Mouse (Mus musculus) Patski (cell line): ENCODE data around the gene Eid2. TPM values are rescaled to one million over a fixed set of nuclear protein-coding genes. Genes with fewer than 3 reads are reported as not detected.

Experiments
- ATAC-seq: fragments of 100-300 bp; one replicate; pipeline ENCODE4 v1.8.0; 2021
- CTCF ChIA-PET: fragments of 350-600 bp; sonication (Branson Sonifier 250); formaldehyde crosslinking; loops from one replicate; lab custom pipeline; 2022; ENCODE audit warnings: inconsistent platforms; lab: Charles Lee
- POLR2A ChIA-PET: fragments of 350-600 bp; sonication (Branson Sonifier 250); formaldehyde crosslinking; loops from one replicate; lab custom pipeline; 2022; ENCODE audit warnings: antibody characterized with exemption, inconsistent platforms; lab: Charles Lee
- DNase-seq: peaks from one replicate; pipeline ENCODE4 v3.0.0-alpha.2; 2011; ENCODE audit warnings: low read depth, low spot score
- H3K27me3 ChIP-seq: fragments of 371-371 bp; one replicate; pipeline ENCODE4 v1.5.1; 2021
- CTCF ChIP-seq: fragments of 100-300 bp; IDR thresholded peaks from one replicate; pipeline ENCODE4 v1.5.1; 2021
- in situ Hi-C: fragments of 300-500 bp; cut with MboI; formaldehyde crosslinking; loops from 3 replicates; pipeline ENCODE4 v1.11.1; 2018; ENCODE audit warnings: low pct_unique_long_range_greater_than_20kb, mixed read lengths
- polyA plus RNA-seq: library from polyadenylated mRNA; unstranded; gene quantifications from one replicate; pipeline ENCODE4 v1.2.3, GENCODE M21; 2021

Gene Eid2
- polyA plus RNA-seq, 1 experiment from 2014 or later = 25.4 TPM

GRCm38 (mm10) chr7:28265391-28265790, 2.3 kb upstream of the Eid2 start:
- H3K27me3 ChIP-seq = no peaks in the 10 kb centered on the region
- TF ChIP-seq CTCF = no peak
- CTCF ChIA-PET = no interaction called here
- POLR2A ChIA-PET = interaction anchor here (0.6 kb wide), 1 partner anchor 103 kb away, joined by 3 read pairs; no protein-coding TSS in a partner anchor
- ATAC-seq = no peak
- in situ Hi-C loops = no loop called here
- DNase-seq = no peak

GRCm38 (mm10) chr7:28268042-28268531, 406 bp downstream of the Eid2 start:
- ChIA-PET POLR2A (interaction anchor here (0.7 kb wide), 1 partner anchor 27 kb away, joined by 3 read pairs; no protein-coding TSS in a partner anchor), CTCF (no interaction called here)
- DNase-seq (no peak), ATAC-seq (peak; percentile 38)
- TF ChIP-seq CTCF = no peak
- H3K27me3 ChIP-seq = no peaks in the 10 kb centered on the region
- in situ Hi-C loops = no loop called here

- no peaks in the 10 kb centered on the region for H3K27me3 ChIP-seq
- POLR2A ChIA-PET = no interaction called here
Observed at GRCm38 (mm10) chr7:28268576-28268975, 895 bp downstream of the Eid2 start.

GRCm38 (mm10) chr7:28269355-28269754, 1.7 kb downstream of the Eid2 start:
- CTCF ChIA-PET = no interaction called here
- ATAC-seq = no peak
- POLR2A ChIA-PET = no interaction called here
- DNase-seq = no peak
- in situ Hi-C loops = no loop called here
- H3K27me3 ChIP-seq = no peaks in the 10 kb centered on the region
- peak; percentile 42 for TF ChIP-seq CTCF

More at GRCm38 (mm10) chr7:28268576-28268975, 895 bp downstream of the Eid2 start:
- in situ Hi-C loops = no loop called here
- no peak for ATAC-seq
- no peak for TF ChIP-seq CTCF
- DNase-seq = no peak
- CTCF ChIA-PET = no interaction called here

- CTCF ChIA-PET = no interaction called here
- ATAC-seq = no peak
- in situ Hi-C loops = no loop called here
- no peak for DNase-seq
- H3K27me3 ChIP-seq = no peaks in the 10 kb centered on the region
- peak; percentile 56 for TF ChIP-seq CTCF
- POLR2A ChIA-PET = no interaction called here
Observed at GRCm38 (mm10) chr7:28271761-28272160, 4.1 kb downstream of the Eid2 start.

- no peaks in the 10 kb centered on the region for H3K27me3 ChIP-seq
- in situ Hi-C loops = no loop called here
- no peak for ATAC-seq
- DNase-seq = no peak
- CTCF ChIA-PET = interaction anchor here (1.1 to 1.4 kb wide), 3 partner anchors 13 to 68 kb away, joined by 3 to 5 read pairs (median 3); partner anchors contain the start of gene Selenov
- POLR2A ChIA-PET = no interaction called here
- no peak for TF ChIP-seq CTCF
Observed at GRCm38 (mm10) chr7:28277237-28277614, 9.5 kb downstream of the Eid2 start.

GRCm38 (mm10) chr7:28277615-28278278, 10.1 kb downstream of the Eid2 start, which contains the start of gene Eid2b:
Eid2b (plus strand) TSS chr7:28277739.
- ChIA-PET POLR2A (interaction anchor here (0.6 kb wide), 1 partner anchor 14 kb away, joined by 8 read pairs; no protein-coding TSS in a partner anchor), CTCF (interaction anchor here (1.3 to 1.4 kb wide), 2 partner anchors 14 to 67 kb away, joined by 3 to 5 read pairs; partner anchors contain the start of gene Selenov)
- DNase-seq = peak; percentile 42
- no peaks in the 10 kb centered on the region for H3K27me3 ChIP-seq
- peak; percentile 44 for ATAC-seq
- in situ Hi-C loops = no loop called here
- peak; percentile 98 for TF ChIP-seq CTCF

- ChIA-PET POLR2A (interaction anchor here (0.6 kb wide), 1 partner anchor 13 kb away, joined by 8 read pairs; no protein-coding TSS in a partner anchor), CTCF (no interaction called here)
- DNase-seq (no peak), ATAC-seq (no peak)
- in situ Hi-C loops = no loop called here
- H3K27me3 ChIP-seq = no peaks in the 10 kb centered on the region
- no peak for TF ChIP-seq CTCF
Observed at GRCm38 (mm10) chr7:28278279-28278652, 10.6 kb downstream of the Eid2 start.

GRCm38 (mm10) chr7:28280630-28281029, 12.9 kb downstream of the Eid2 start:
- DNase-seq = peak; percentile 22
- in situ Hi-C loops = no loop called here
- no peak for TF ChIP-seq CTCF
- ChIA-PET CTCF (interaction anchor here (0.7 to 1.1 kb wide), 2 partner anchors 13 to 64 kb away, joined by 3 read pairs; no protein-coding TSS in a partner anchor), POLR2A (no interaction called here)
- no peaks in the 10 kb centered on the region for H3K27me3 ChIP-seq
- peak; percentile 57 for ATAC-seq

GRCm38 (mm10) chr7:28290165-28290564, 22.5 kb downstream of the Eid2 start:
- peaks cover 42% of the 10 kb centered on the region for H3K27me3 ChIP-seq
- ChIA-PET CTCF (interaction anchor here (1.3 kb wide), 1 partner anchor 14 kb away, joined by 3 read pairs; no protein-coding TSS in a partner anchor), POLR2A (no interaction called here)
- TF ChIP-seq CTCF = no peak
- in situ Hi-C loops = no loop called here
- ATAC-seq (no peak), DNase-seq (no peak)
